Mouse (Mus musculus): ENCODE data around the gene Spop.

DNA sequence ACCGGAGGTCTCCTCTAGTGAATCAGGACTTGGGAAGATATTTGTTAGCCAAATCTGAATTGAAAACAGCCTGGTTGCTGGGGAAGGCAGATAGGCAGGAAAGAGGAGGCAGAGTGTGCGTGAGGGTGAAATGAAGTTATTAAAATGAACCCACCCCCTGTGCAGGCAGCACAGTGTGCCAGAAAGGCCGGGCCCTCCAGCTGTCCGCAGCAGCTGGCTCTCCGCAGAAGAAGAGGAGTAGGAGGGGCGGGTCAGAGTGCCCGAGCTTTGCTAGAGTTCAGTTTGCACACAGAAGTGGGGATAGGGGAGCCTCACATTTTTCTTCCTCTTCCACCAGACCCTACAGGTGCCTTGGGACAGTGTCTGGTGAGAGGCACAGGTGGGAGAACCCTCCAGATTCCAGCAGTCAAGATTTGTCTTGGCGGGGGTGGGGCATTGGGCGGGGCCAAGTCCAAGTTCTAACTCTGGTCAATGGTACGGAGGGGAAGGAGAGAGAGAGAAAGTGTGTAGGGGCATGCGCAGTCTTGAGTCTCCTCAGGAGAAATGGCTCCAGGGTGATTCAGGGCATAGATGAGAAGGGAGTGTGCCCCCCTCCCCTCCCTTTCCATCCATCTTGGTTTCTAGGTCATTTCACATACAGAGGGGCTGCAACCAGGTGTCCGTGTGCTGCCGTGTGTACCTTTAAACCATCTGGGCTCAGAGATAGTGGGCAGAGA, 94.5 kb downstream of the Spop start:
- no peak for TF ChIP-seq POLR2A (IDR thresholded peaks at IDR 0.05; ENCODE audit: borderline replicate concordance, low read depth, low read length)
- no peak for TF ChIP-seq CTCF (IDR thresholded peaks at IDR 0.05; ENCODE audit: low read depth, low read length)

All from bone marrow macrophage, adult 2 months (primary cell).